Mouse (Mus musculus) forebrain, embryonic 16.5 days (tissue): ENCODE results near the gene Fam169a. TPM values are rescaled to one million over a fixed set of nuclear protein-coding genes. Genes with fewer than 3 reads are reported as not detected.

Source experiments
- polyA plus RNA-seq: library from polyadenylated mRNA; unstranded; fragments of >200 nt; fragmentation: Nextera tagmentation; extraction: Ambion mirVana; gene quantifications from 2 replicates; pipeline ENCODE4 v1.2.1, GENCODE M21; 2015

Fam169a gene
- polyA plus RNA-seq, 1 experiment from 2014 or later, result 20.9 TPM

Other genes with a start within 250 kb of the Fam169a start
- gene Gcnt4, start 142.6 kb upstream of the Fam169a start, polyA plus RNA-seq, result 0.10 and 0.12 TPM in 2 replicates
- not detected in 2 replicates for gene 1700029F12Rik, start 32.9 kb upstream of the Fam169a start, polyA plus RNA-seq
- gene Gm6169, start 32.0 kb downstream of the Fam169a start, polyA plus RNA-seq, result 0.73 and 1.1 TPM in 2 replicates
- gene Gfm2, start 70.7 kb downstream of the Fam169a start, polyA plus RNA-seq, result 30.5 and 35.1 TPM in 2 replicates
- 37.4 and 40.7 TPM in 2 replicates for gene Nsa2, start 70.7 kb downstream of the Fam169a start, polyA plus RNA-seq
- gene Hexb, start 131.1 kb downstream of the Fam169a start, polyA plus RNA-seq, result 32.8 and 38.7 TPM in 2 replicates
- 133 and 143 TPM in 2 replicates for gene Enc1, start 173.8 kb downstream of the Fam169a start, polyA plus RNA-seq